Mouse (Mus musculus) CD4-positive naive resting alpha-beta T cell, adult 76 days (primary cell): ENCODE results near the gene Ndufaf7. TPM values are rescaled to one million over a fixed set of nuclear protein-coding genes. Genes with fewer than 3 reads are reported as not detected.

ENCODE experiments used
- total RNA-seq: library from RNA; stranded (reverse); gene quantifications from one replicate; pipeline ENCODE4 v1.2.4, GENCODE M21; 2023

Ndufaf7 gene
- 13.5 TPM for total RNA-seq

DNA sequence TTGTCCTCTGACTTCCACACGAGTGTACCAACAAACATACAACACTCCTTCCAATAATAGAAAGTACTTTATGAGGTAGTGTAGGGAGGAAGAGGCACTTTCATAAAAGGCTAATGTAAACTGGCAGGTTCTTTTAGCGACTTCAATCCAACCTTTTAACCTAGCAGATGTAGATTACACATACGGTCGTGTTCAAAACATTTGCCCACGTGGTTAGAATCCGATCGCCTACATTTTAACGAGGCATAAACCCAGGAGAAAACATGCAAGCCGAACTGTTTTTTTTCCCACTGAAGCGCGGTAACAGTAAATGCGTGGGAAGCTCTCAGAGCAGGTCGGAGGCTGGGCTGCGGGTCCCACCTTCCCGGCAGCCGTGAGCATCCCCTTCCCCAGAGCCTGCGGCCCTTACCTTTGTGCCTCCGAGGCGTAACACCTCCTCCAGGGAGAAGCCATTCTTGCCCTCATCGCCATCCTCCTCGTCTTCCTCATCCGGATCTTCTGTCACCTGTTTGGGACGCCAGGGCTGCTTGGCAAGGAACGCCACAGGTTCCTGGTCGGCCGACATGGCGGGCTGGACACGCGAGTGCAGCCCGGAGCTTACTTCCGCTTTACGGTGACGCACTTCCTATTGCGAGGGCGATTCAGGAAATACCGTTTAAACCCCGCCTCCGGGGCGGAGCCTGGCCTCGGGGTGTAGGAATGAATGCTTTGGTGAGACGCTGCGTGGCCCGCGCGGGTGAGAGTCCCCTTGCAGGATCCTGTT, at the start of gene Ndufaf7, which contains the start of gene Cebpz:
Gene Ndufaf7 (plus strand): TSS at position 671 of the 763 bp plus-strand sequence.
Gene Cebpz (minus strand): TSS at position 601 of the 763 bp plus-strand sequence.

DNA sequence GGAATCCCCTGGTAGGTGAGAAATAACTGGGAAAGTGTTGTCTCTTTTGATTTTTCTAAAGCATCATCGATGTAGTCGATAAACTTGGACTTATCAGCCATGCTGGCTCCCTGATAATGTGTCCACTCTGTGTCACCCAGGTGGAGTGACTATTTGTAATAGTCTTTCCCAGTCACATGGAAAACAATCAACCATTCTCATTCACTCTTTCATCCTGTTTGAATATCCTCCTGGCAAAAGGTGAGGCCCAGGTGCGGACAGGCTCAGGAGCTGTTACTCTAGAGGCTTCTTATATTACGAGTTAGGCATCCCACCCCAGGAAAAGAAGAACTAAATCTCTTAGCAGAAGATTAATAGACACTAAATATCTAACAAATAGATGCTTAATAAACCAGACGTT, 30.0 kb upstream of the Ndufaf7 start, which contains the start of gene Sult6b1:
Gene Sult6b1 (minus strand): TSS at position 101 of the 400 bp plus-strand sequence.

DNA sequence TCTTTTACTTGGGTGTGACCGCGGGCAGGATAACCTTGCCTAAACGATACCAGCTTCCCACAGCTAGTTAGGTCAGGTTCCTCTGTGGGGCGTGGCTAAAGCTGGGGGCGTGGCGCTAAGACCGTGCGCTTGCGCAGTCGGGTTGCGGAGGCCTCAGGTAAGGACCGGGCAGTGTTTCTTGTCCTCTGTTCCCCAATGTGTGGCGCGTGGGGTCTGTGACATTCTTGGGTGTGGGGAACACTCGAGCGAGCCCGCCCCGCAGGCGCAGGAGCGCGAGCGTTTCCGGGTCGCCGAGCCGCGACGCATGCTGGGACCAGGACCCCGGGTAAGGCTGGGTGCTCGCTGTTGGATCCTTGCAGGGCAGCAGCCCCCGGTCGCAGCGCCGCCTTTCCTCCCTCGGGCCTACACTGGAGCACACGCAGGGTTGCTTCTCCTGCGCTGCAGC, 20.5 kb upstream of the Ndufaf7 start, which contains the start of gene Cebpzos:
Gene Cebpzos (plus strand): TSS at position 132 of the 445 bp plus-strand sequence.

Other genes with a start within 250 kb of the Ndufaf7 start
- 28.0 TPM for gene Strn, start 199.9 kb upstream of the Ndufaf7 start, total RNA-seq
- gene Heatr5b, start 101.8 kb upstream of the Ndufaf7 start, total RNA-seq: 30.7 TPM
- 27.1 TPM for gene Gpatch11, start 101.6 kb upstream of the Ndufaf7 start, total RNA-seq
- 14.1 TPM for gene Eif2ak2, start 54.6 kb upstream of the Ndufaf7 start, total RNA-seq
- gene Sult6b1, start 30.1 kb upstream of the Ndufaf7 start, total RNA-seq: not detected
- 8.6 TPM for gene Cebpzos, start 20.6 kb upstream of the Ndufaf7 start, total RNA-seq
- 111 TPM for gene Cebpz, start 70 bp upstream of the Ndufaf7 start, total RNA-seq
- 50.5 TPM for gene Prkd3, start 83.7 kb downstream of the Ndufaf7 start, total RNA-seq
- 2.2 TPM for gene Qpct, start 114.8 kb downstream of the Ndufaf7 start, total RNA-seq